ENCODE assay signal across 13 mouse cellular contexts in genomic region chr9:70080976-70081375, GRCm38 (mm10). TPM values are rescaled to one million over a fixed set of nuclear protein-coding genes. Genes with fewer than 3 reads are reported as not detected.
A peak's percentile ranks its signal among the peaks of the same experiment; 100 is the strongest.
DNase-seq lines count a peak whose midpoint lies in the region; ATAC-seq and TF ChIP-seq lines count a peak whose summit lies in the region.
"Had no signal": no experiment of that assay in that cellular context is flagged by ENCODE, and none has a peak within 500 bp of the region (broad histone marks: within the 10 kb centered on the region; RNA-seq: fewer than 3 reads in every experiment).

No protein-coding gene starts in this region.

- 60% methylated on average over 2 of the region's 2 CpGs for WGBS in intestine, postnatal 0 days
- WGBS in intestine, embryonic 16.5 days, result 64% methylated on average over 2 of the region's 2 CpGs
- WGBS in neural tube, embryonic 15.5 days, result 77% methylated on average over 2 of the region's 2 CpGs

- no peak for ATAC-seq in intestine, postnatal 0 days
- no peak for ATAC-seq in intestine, embryonic 16.5 days
- no peak for ATAC-seq in neural tube, embryonic 15.5 days (ENCODE audit: low FRiP score)
- ATAC-seq: midbrain, embryonic 15.5 days had no signal

- H3K27me3 ChIP-seq in intestine, postnatal 0 days (replicated peaks; ENCODE audit: control insufficient read depth, insufficient read depth, low read length), result no peaks in the 10 kb centered on the region
- no peaks in the 10 kb centered on the region for H3K27me3 ChIP-seq in intestine, embryonic 16.5 days (replicated peaks; ENCODE audit: control insufficient read depth, insufficient read depth, low read length)
- H3K27me3 ChIP-seq in neural tube, embryonic 15.5 days (replicated peaks), result no peaks in the 10 kb centered on the region
- H3K27me3 ChIP-seq: limb, embryonic 12.5 days; midbrain, embryonic 15.5 days had no signal

- peak; percentile 61 for TF ChIP-seq CTCF in intestine, postnatal 0 days (IDR thresholded peaks at IDR 0.05; ENCODE audit: low read depth)

- peak; percentile 66 for DNase-seq in thymus, postnatal 0 days (ENCODE audit: low spot score)
- DNase-seq in thymus, postnatal 36 days, result no peak
- peak; percentile 17 for DNase-seq in c-Kit-positive CD71-negative TER-119-negative erythroid progenitor cells, embryonic 14.5 days (ENCODE audit: low read depth)
- DNase-seq in frontal cortex, postnatal 10 days (ENCODE audit: low spot score in 2 of 2), result no peak
- no peak for DNase-seq in kidney, adult 18-20 months
- DNase-seq: kidney, adult 8-10 months had no signal

- H3K36me3 ChIP-seq in intestine, postnatal 0 days (ENCODE audit: control insufficient read depth, insufficient read depth), result no peaks in the 10 kb centered on the region
- H3K36me3 ChIP-seq in intestine, embryonic 16.5 days (ENCODE audit: control insufficient read depth, insufficient read depth, low read length), result no peaks in the 10 kb centered on the region
- no peaks in the 10 kb centered on the region for H3K36me3 ChIP-seq in neural tube, embryonic 15.5 days
- H3K36me3 ChIP-seq: limb, embryonic 12.5 days; midbrain, embryonic 15.5 days had no signal

- no peaks in the 10 kb centered on the region for H3K4me1 ChIP-seq in intestine, postnatal 0 days (replicated peaks; ENCODE audit: control insufficient read depth, insufficient read depth, low read length)
- H3K4me1 ChIP-seq in intestine, embryonic 16.5 days (ENCODE audit: control insufficient read depth, insufficient read depth, low read length), result peaks cover 3% of the 10 kb centered on the region
- H3K4me1 ChIP-seq in neural tube, embryonic 15.5 days, result no peaks in the 10 kb centered on the region
- H3K4me1 ChIP-seq: midbrain, embryonic 15.5 days had no signal

- H3K9ac ChIP-seq in intestine, postnatal 0 days (ENCODE audit: low read depth, low read length), result no peak overlapping the region
- H3K9ac ChIP-seq in intestine, embryonic 16.5 days (ENCODE audit: low read depth, low read length), result no peak overlapping the region
- H3K9ac ChIP-seq in neural tube, embryonic 15.5 days (replicated peaks), result no peak overlapping the region
- H3K9ac ChIP-seq: limb, embryonic 12.5 days; midbrain, embryonic 15.5 days had no signal

- H3K27ac ChIP-seq in intestine, postnatal 0 days (ENCODE audit: low read depth, low read length), result no peak overlapping the region
- H3K27ac ChIP-seq in intestine, embryonic 16.5 days (ENCODE audit: low read length), result no peak overlapping the region
- no peak overlapping the region for H3K27ac ChIP-seq in neural tube, embryonic 15.5 days (replicated peaks)
- H3K27ac ChIP-seq: limb, embryonic 12.5 days; midbrain, embryonic 15.5 days had no signal

- no peaks in the 10 kb centered on the region for H3K9me3 ChIP-seq in intestine, postnatal 0 days (ENCODE audit: control insufficient read depth)
- no peaks in the 10 kb centered on the region for H3K9me3 ChIP-seq in intestine, embryonic 16.5 days (ENCODE audit: control insufficient read depth, low read length)
- H3K9me3 ChIP-seq in neural tube, embryonic 15.5 days (replicated peaks), result no peaks in the 10 kb centered on the region
- H3K9me3 ChIP-seq: limb, embryonic 12.5 days; midbrain, embryonic 15.5 days had no signal

- no peak overlapping the region for H3K4me2 ChIP-seq in intestine, postnatal 0 days (replicated peaks; ENCODE audit: low read depth)
- no peak overlapping the region for H3K4me2 ChIP-seq in intestine, embryonic 16.5 days (ENCODE audit: low read depth, low read length)
- H3K4me2 ChIP-seq in neural tube, embryonic 15.5 days, result no peak overlapping the region
- H3K4me2 ChIP-seq: heart, embryonic 11.5 days; limb, embryonic 12.5 days; midbrain, embryonic 15.5 days had no signal

- no peak overlapping the region for H3K4me3 ChIP-seq in intestine, postnatal 0 days (ENCODE audit: low read depth, low read length)
- no peak overlapping the region for H3K4me3 ChIP-seq in intestine, embryonic 16.5 days (ENCODE audit: low read length)
- H3K4me3 ChIP-seq in neural tube, embryonic 15.5 days (replicated peaks), result no peak overlapping the region
- H3K4me3 ChIP-seq: erythroblast, embryonic 14.5 days; limb, embryonic 12.5 days; midbrain, embryonic 15.5 days had no signal

RNA-seq across cellular contexts. Expression of gene Gcnt3, which starts 43.1 kb away (rescaled TPM):
- 11.0 and 11.1 TPM in 2 replicates for polyA plus RNA-seq in intestine, postnatal 0 days (2015; fragmentation: Nextera tagmentation; extraction: Ambion mirVana)
- polyA plus RNA-seq in intestine, embryonic 16.5 days (2015; fragmentation: Nextera tagmentation; extraction: Ambion mirVana), result 12.7 and 13.0 TPM in 2 replicates
- 0.08 and 0.10 TPM in 2 replicates for polyA plus RNA-seq in thymus, postnatal 0 days (2015; fragmentation: Nextera tagmentation; extraction: Ambion mirVana)
- polyA plus RNA-seq in neural tube, embryonic 15.5 days (2015; fragmentation: Nextera tagmentation; extraction: Ambion mirVana), result 0.77 TPM in 1 of 2 replicates, not detected in the other
- polyA plus RNA-seq: erythroblast, embryonic 14.5 days; heart, embryonic 11.5 days; limb, embryonic 12.5 days; midbrain, embryonic 15.5 days had no signal

Comparison
In these comparisons a context has a peak if more than half of its experiments do, and no peak if none do; other contexts are left out.
1. DNase-seq: peak in thymus, postnatal 0 days (single experiment) and c-Kit-positive CD71-negative TER-119-negative erythroid progenitor cells, embryonic 14.5 days (single experiment); none in thymus, postnatal 36 days (0 of 2), frontal cortex, postnatal 10 days (0 of 2) and kidney, adult 18-20 months (single experiment).